Mouse (Mus musculus): ENCODE results near the gene Lpcat4.

GRCm38 (mm10) chr2:112224356-112224755 lies 14.9 kb upstream of the Lpcat4 start:
- TF ChIP-seq CTCF (IDR thresholded peaks at IDR 0.05; ENCODE audit: control insufficient read depth, insufficient read depth, low read length) (no peak), POLR2A (IDR thresholded peaks at IDR 0.05; ENCODE audit: borderline replicate concordance, control insufficient read depth, low read depth, low read length) (no peak)

Data from bone marrow, adult 2 months (tissue).